Mouse (Mus musculus): ENCODE measurements around the gene Lmf1.

GRCm38 (mm10) chr17:25623935-25624334 lies 45.0 kb downstream of the Lmf1 start:
- TF ChIP-seq CTCF (IDR thresholded peaks at IDR 0.05; ENCODE audit: extremely low read depth, insufficient read length, insufficient replicate concordance, low read depth, low read length) (no peak), POLR2A (IDR thresholded peaks at IDR 0.05; ENCODE audit: low read depth, low read length) (no peak)
